In the genomic region with DNA sequence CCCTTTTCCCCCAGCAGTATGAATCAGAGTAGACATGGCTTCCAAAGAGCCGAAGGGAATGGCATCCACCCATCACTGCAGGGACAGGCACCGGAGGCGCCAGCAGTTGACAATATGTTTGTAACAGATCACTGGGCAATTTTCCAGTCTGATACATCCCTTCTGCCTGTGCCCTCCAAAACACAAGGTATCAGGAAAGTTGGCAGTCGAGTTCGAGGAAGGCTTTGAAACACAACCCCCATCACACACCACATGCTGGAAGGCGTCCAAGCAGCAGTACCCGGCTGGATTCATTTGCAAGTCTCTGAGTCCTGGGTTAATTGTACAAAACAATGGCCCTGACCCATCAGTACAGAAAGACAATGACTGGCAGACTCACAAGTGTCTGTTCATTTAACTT, we compare ENCODE assay signal across 11 mouse cellular contexts.
DNase-seq lines count a peak whose midpoint lies in the region; ATAC-seq lines count a peak whose summit lies in the region.
"Had no signal": no experiment of that assay in that cellular context is flagged by ENCODE, and none has a peak within 500 bp of the region (broad histone marks: within the 10 kb centered on the region; RNA-seq: fewer than 3 reads in every experiment).

No protein-coding gene starts in this region.

- DNase-seq in cerebellum, adult 9-10 months = peak; percentile 2
- no peak for DNase-seq in cerebellum, adult 11 months
- DNase-seq in MN1 (ENCODE audit: low spot score) = peak; percentile 8
- peak; percentile 64 to 70 for DNase-seq in layer of hippocampus, postnatal 36 days
- no peak for DNase-seq in thymus, postnatal 10 days (ENCODE audit: low spot score in 2 of 2)
- DNase-seq: adrenal gland, adult 2 months; kidney, adult 18-20 months; lung, embryonic 14.5 days had no signal

- peaks cover 31% of the 10 kb centered on the region for H3K4me1 ChIP-seq in hindbrain, embryonic 12.5 days

- peak overlapping the region; percentile 66 for H3K27ac ChIP-seq in hindbrain, embryonic 12.5 days

- no peak overlapping the region for H3K9ac ChIP-seq in hindbrain, embryonic 12.5 days
- H3K9ac ChIP-seq: lung, embryonic 14.5 days had no signal

- no peaks in the 10 kb centered on the region for H3K9me3 ChIP-seq in hindbrain, embryonic 12.5 days (replicated peaks)

- H3K4me3 ChIP-seq in hindbrain, embryonic 12.5 days = no peak overlapping the region

- no peak overlapping the region for H3K4me2 ChIP-seq in hindbrain, embryonic 12.5 days (replicated peaks)
- H3K4me2 ChIP-seq: lung, embryonic 14.5 days had no signal

- WGBS in hindbrain, embryonic 12.5 days = 49% methylated on average over 7 of the region's 7 CpGs

- H3K36me3 ChIP-seq in hindbrain, embryonic 12.5 days = no peaks in the 10 kb centered on the region

- ATAC-seq in hindbrain, embryonic 12.5 days (ENCODE audit: low FRiP score) = peak; percentile 90
- no peak for ATAC-seq in erythroid progenitor cell, adult 5-6 weeks (replicated peaks; ENCODE audit: low FRiP score, poor library complexity, severe bottlenecking)
- ATAC-seq in frontal cortex, adult (ENCODE audit: low TSS enrichment) = no peak

- H3K27me3 ChIP-seq in hindbrain, embryonic 12.5 days = no peaks in the 10 kb centered on the region

Comparison
In these comparisons a context has a peak if more than half of its experiments do, and no peak if none do; other contexts are left out.
1. DNase-seq: peak in cerebellum, adult 9-10 months (single experiment), MN1 (single experiment) and layer of hippocampus, postnatal 36 days (2 of 2); none in cerebellum, adult 11 months (single experiment) and thymus, postnatal 10 days (0 of 2).